Mouse (Mus musculus): Measurements from ENCODE around the gene Dntt.

Dntt gene

DNA sequence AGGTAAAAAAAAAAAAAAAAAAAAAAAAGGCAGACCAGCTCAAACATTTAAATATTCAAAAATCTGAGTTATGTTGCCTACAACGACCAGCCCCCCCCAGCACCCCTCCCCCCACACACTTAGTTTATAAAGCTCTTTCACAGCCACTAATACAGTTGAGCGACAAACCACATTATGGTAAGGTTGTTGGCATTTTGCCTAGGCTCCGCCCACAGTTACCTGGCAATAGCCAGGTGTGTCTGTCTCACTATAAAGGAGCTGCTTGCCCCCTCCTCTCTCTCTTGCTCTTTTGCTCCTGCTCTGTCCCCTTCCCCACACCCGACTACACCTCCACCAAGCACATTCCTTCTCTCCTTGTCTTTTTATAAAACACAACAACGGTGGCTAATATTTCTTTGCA lies 17.4 kb upstream of the Dntt start:
- DNase-seq (ENCODE audit: low spot score) = no peak

DNA sequence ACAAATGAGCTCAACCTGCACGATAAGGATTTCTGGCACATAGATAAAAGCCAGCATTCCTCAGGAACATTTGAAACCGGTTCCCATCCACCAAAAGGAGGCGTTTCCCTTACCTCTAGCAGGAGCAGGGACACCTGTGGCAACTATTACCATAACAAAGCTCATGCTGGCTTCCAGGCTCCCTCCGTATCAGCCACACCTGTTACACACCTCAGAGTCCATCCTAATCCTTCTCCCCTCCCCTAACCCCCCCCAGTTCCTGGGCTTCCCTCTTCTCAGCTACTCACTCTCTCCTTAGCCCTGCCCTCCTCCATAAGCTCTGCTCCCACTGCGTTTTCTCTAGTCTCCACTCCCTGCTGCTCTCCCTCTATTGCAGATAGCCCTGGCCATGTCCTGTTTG lies 15.5 kb upstream of the Dntt start:
- no peak for DNase-seq (ENCODE audit: low spot score)

GRCm38 (mm10) chr19:41014003-41014402 lies 15.1 kb upstream of the Dntt start:
- no peak for DNase-seq (ENCODE audit: low spot score)

DNA sequence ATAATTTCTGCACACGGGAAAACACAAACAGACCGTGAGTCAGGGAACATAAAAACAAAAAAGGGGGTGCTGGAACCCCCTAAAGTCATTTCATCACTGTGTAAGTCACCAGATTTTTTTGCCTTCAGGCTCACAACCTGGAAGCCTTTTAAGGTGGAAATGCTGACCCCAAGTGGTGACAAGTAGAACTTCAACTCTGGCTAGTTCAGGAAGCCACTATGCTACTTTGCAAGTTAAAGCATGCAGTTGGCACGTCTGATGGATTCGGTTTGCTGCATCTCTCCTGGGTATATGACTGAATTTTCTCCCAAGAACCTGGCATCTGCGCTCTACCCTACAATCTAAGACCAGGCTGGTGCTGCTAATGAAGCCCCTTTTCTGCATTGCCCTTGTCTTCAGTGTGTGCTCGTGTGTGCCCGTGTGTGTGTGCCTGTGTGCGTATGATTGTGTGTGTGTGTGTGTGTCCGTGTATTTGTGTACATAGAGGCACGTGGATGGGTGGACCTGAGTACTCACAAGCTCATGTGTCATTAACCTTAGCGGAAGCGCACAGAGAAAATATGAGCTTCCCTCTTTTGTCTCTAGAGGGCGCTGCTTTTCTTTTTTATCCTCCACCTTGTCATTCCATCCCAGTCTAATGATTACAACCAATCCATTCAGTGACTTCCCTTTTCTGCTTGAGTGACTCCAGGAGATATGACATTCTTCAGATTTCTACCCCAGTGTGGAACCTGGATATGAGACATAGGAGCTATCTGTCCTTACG lies 12.9 kb upstream of the Dntt start:
- peak; percentile 82 for DNase-seq (ENCODE audit: low spot score)

DNA sequence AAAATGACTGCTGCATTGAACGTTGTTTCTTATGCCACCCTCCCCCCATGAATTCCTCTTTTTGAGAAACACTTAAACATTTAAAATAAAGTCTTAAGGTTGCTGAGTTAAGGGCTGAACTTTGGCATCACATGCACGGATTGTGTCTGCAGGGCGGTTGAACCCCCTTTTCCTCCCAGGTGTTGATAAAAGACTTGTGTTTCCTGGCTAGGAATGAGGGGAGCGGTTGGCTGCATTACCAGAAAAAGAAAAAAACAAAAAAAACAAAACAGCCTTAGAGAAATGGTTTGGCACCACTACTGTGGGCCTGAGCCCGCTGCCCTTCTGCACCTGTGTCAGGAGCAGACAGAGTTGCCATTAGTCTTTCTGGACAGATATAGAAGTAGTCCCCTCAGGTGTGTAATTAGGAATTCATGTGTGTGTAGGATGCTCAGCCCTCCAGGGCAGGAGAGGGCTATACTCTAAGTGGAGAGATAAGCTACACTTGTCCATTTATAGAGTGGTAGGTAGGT lies 9.9 kb upstream of the Dntt start:
- no peak for DNase-seq (ENCODE audit: low spot score)

DNA sequence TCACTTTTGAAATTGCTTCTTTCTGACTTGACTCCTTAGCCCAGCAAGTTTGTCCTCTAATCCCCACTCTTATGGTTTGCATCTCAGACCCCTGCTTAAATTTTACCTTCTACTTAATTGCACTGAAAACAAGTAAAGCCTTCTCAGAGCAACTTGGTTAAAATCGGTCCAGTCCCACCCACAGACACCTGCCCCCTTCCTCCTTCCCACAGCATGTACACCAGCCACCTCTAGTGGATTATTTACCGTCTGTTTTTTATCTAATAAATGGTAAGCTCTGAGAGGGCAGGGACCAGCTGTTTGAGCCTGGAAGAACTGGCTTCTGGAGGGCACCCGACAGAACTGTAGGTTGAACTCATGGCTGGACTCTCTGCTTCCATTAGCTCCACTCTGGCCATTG lies 8.5 kb upstream of the Dntt start:
- no peak for DNase-seq (ENCODE audit: low spot score)

- no peak for DNase-seq (ENCODE audit: low spot score)
Observed at GRCm38 (mm10) chr19:41022244-41022643, 6.8 kb upstream of the Dntt start.

GRCm38 (mm10) chr19:41026551-41026950 lies 2.5 kb upstream of the Dntt start:
- DNase-seq (ENCODE audit: low spot score) = no peak

DNA sequence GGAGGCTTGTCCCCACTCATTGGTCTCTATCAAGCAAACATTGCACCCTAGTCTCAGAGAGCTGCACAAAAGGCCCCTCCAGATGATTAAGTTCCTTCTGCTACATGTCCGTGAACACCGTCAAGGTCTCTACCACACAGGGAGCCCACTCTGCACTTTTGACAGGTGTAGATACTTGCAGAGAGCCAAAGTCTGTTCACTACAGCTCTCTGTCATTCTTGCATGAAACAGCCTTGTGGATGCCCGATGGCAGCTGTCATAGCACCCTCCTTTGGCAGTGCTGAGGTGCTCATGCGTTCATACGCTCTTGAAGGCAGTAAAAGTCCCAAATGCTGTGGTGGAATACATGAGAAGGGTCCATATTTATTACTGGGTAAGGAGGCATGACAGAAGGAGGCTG lies 2.1 kb upstream of the Dntt start:
- DNase-seq (ENCODE audit: low spot score) = no peak

GRCm38 (mm10) chr19:41027601-41028000 lies 1.5 kb upstream of the Dntt start:
- DNase-seq (ENCODE audit: low spot score) = no peak

DNA sequence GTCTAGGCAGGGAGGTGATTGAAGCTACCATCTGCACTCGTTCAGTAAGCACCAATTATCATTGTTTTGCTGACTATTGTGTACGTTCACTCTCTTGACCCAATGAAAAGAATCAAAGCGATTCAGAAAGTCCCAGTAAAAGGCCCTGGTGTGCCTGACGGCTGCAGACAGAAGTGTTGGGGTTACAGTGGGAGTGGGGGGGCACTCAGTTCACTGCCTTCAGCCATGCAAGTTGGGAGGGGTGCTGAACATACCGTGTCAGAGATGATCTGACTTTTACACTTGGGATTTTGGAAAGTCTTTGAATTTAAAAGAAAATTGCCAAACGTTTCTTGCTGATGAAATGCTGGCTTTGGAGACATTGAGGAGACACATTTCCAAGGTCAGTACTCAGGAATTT lies 1.1 kb downstream of the Dntt start:
- no peak for DNase-seq (ENCODE audit: low spot score)

DNA sequence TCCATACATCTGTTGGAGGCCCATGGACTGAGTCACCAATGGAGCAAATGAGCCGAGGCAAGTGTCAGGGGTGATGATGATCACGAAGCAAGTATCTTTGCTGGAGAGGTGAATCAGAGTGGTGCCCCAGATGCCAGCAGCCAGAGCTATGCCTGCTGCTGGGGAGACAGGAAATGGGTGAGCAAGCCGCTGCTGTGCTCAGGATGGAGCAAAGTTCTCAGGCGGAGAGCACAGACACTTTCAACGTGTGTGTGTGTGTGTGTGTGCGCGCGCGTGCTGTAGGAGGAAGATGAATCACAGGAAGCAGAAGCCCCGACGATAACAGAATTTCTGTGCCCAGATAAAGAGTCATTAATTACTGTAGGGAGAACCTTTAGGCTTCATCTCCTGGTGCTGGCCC lies 1.9 kb downstream of the Dntt start:
- DNase-seq (ENCODE audit: low spot score) = no peak

- DNase-seq (ENCODE audit: low spot score) = no peak
Observed at GRCm38 (mm10) chr19:41031869-41032268, 2.8 kb downstream of the Dntt start.

- no peak for DNase-seq (ENCODE audit: low spot score)
Observed at GRCm38 (mm10) chr19:41035809-41036551, 6.9 kb downstream of the Dntt start.

GRCm38 (mm10) chr19:41039110-41039509 lies 10.0 kb downstream of the Dntt start:
- DNase-seq (ENCODE audit: low spot score) = no peak

GRCm38 (mm10) chr19:41045091-41045770 lies 16.2 kb downstream of the Dntt start:
- DNase-seq (ENCODE audit: low spot score) = no peak

- no peak for DNase-seq (ENCODE audit: low spot score)
Observed at GRCm38 (mm10) chr19:41047437-41048186, 18.5 kb downstream of the Dntt start.

DNA sequence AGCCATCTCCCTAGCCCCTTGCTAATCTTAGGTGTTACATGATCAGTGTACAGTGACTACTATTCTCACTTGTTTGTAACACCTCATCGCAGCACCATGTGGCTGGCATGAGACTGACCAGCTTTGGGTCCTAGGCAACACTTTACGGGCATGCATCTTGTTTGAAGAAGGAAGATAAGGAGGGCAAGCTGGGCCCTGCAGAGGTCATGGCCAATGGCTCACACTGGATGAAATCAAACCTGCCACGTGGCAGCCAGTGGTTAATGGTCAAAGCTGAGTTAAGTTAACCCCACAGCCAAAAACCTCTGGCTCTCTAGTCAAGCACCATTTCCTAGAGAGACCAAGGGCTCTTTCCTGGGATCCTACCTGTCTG lies 19.1 kb downstream of the Dntt start:
- DNase-seq (ENCODE audit: low spot score) = no peak

DNA sequence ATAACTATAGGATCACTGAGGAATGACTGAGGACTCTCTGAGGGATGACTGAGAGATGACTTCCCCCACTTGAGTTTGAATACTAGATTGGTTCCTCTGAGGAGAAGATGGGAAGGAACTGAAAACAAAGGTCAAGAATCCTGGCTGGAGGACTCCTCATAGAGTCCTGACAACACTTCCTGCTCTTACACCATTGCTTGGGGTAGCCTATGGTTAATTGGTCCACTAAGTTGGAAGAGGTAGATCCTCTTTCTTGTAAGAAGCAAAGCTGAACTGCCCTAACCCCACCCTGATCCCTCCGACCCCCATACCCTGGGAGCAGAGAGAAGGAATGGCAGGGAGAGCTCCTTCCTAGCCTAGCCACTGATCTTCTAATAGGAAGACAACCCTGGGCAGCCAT lies 22.6 kb downstream of the Dntt start:
- DNase-seq (ENCODE audit: low spot score) = no peak

- no peak for DNase-seq (ENCODE audit: low spot score)
Observed at GRCm38 (mm10) chr19:41052247-41052646, 23.2 kb downstream of the Dntt start.

- peak; percentile 54 for DNase-seq (ENCODE audit: low spot score)
Observed at GRCm38 (mm10) chr19:41053530-41053929, 24.5 kb downstream of the Dntt start.

DNA sequence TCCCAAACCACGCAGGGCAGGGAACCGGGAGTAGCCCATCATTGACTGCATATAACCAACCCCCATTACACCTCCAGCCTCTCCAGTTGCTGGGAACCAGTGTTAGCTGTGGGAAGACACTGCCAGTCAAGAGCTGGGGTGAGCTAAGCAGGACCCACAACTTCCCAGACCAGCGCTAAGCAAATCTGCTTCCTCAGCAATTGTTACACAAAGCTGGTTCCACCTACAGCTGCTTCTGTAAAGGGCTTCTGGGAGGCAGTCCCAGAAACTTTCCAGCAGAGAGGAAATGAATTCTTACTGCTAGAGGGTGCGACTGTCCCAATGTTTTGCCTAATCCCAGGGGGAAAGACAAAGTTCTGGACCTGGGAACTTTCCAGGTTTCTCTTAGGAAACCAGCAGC lies 25.6 kb downstream of the Dntt start:
- no peak for DNase-seq (ENCODE audit: low spot score)

Measured in embryo, embryonic 10.5 days (tissue).